Mouse (Mus musculus): Measurements from ENCODE around the gene Sdhd.

Sdhd gene

DNA sequence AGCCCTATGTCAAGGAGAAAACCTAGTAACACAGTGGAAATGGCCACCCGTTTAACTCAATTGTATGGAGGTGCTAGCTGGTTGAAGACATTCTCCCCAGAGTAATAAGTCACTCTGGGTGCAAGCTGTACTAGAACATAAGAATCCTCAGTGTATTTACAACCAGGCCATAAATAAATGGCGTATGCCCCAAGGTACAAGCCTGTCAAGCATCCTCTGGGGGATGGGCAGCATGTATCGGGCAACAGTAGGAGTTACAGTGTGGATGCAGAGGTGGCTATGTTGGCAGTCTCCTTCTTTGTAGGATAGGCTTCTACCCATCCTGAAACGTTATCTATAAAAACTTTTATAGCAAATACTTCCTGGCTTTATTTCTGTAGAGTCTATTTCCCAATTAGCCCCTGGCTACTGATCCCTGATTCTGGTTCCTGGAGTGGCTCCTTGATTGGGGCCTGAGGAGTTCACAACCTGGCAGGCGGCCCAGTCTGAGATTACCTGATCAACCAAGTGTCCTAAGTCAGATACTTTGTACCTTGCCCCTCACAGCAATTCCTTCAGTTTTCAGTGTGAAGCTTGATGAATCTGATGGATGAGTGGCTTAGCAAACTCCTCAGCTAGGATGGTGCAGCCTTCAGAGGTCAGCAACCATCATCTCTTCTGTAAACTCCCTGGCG is 18.3 kb downstream of the Sdhd start:
- no peak for DNase-seq

DNA sequence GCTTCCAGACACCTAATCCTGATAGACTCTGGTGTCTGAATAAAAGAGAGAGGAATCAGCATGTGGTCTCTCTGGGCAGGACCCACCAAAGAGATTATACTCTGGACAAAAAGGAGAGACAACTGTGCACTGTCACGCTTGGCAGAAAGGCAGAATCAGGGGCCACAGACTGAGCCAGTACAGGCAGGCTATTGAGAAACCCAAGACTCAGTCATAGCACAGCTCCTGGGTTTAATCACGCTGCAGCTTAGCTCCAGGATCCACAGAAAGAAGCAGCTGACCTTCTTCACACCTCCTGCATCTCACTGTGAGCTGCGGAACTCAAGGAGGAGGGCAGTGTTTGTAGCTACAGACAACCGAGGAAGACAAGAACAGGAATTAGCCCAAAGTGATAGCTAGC is 23.2 kb downstream of the Sdhd start:
- DNase-seq, result no peak

GRCm38 (mm10) chr9:50569599-50570525 is 33.8 kb downstream of the Sdhd start:
- DNase-seq, result no peak

- DNase-seq, result no peak
Measured at GRCm38 (mm10) chr9:50567881-50568280, 35.7 kb downstream of the Sdhd start.

DNA sequence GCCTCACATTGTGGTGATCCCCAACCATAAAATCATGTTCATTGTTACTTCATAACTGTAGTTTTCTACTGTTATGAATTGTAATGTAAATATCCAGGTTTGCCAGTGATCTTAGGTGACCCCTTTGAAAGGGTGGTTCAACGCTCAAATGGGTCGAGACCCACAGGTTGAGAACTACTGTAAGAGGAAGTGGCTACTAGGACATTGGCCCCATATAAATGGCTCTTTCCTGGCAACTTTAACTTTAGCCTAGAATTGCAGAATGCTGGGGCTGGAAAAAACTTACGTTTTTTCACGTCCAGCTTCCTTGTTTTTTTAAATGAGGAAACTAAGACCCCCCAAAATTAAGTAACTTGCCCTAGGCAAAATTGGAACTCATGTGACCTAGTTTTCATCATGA is 36.2 kb downstream of the Sdhd start:
- no peak for DNase-seq

DNA sequence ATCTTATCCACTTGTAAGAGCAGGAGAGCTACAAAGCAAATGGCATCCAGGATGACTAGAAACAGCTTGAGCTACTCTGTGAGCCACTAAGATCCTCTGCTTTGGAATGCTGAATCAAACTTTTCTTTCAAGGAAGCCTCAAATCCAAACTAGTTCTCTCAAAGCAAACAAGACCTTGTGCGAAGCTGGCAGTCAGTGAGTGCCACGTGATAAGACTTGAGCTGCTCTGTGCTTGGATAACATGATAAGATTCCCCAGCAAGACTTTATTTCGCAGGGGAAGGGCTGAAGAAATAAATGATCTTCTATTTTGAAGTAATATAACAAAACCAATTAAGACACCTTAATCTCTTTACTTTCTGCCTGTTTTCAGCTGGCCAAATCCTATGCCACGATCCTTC is 37.7 kb downstream of the Sdhd start:
- DNase-seq, result no peak

DNA sequence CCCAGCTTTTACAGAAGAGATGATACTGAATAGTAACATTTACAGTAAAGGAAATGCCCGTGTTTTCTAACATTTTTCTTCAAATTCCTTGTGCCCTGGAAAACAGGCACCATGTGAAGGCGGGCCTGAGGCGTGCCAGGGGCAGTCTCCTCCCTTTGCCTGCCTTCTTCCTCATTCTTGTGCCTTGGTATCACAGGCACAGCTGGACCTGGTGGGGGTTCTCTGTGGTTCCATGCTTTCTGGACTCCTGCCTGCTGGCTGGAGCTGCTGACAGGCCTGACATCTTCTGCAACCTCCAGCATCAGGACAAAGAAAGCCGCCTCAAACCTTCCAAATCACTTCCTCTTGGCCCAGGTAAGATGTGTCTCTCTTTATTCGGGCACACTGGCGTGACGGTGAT is 38.4 kb downstream of the Sdhd start:
- no peak for DNase-seq

DNA sequence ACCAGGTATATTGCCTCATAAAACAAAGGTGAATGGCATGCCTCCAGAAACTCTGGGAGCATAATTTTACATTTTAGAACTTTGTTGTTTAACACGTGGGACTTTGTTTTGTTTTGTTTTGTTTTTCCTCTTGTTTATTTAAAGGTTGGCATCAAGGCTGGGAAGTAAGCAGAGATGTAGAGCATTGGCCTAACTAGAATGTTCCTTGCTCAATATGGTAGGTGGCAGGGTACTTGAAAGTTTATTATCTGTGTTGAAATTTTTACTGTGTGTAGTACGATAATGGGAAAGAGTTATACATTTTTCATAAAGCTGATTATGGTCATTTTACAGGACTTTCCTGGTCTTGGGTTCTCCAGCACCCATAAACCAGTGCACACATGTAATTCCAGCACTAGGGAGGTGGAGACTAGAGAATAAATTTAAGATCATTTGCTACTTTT is 41.7 kb downstream of the Sdhd start:
- DNase-seq, result no peak

DNA sequence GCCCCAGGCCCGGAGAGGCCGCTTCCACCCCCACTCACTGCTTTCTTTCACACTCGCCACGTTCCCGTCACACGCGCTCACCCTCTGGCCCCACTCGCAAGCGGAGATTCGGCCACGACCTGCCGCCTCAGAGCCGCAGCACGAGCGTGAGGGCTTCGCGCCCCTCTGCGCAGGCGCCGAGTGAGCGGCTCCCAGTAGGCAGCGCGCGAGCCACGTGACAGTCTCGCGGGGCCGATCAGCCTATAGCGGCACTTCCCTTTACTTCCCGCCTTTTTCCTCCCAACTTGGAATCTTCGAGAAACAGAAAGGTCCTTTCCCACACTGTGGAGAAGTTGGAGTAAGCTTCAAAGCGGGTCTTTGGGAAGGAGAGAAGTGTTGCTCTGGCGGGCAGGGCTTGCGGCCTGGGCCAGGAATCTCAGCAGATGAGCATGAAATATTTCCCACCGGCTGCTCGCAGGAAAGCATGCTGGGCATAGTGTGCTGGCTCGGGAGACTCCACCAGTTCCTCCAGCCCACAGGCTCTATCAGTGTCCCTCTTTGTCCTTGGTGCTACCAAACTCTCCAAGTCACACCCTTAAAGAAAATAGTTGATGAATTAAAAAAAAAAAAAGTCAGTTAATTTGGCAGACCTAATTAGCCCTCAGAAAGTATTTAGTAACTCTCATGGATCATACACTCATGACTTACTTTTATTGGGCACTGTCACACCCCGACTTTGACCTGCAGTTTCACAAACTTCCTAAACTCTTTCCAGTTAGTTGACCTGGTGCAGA is 42.3 kb downstream of the Sdhd start, which contains the start of gene Tex12:
TSS of gene Tex12 (minus strand) at position 181 of the 773 bp plus-strand sequence.
- no peak for DNase-seq

GRCm38 (mm10) chr9:50555094-50555446 is 48.5 kb downstream of the Sdhd start, which contains the start of gene Bco2:
TSS of gene Bco2 (minus strand) at chr9:50555181.
- DNase-seq, result no peak

DNA sequence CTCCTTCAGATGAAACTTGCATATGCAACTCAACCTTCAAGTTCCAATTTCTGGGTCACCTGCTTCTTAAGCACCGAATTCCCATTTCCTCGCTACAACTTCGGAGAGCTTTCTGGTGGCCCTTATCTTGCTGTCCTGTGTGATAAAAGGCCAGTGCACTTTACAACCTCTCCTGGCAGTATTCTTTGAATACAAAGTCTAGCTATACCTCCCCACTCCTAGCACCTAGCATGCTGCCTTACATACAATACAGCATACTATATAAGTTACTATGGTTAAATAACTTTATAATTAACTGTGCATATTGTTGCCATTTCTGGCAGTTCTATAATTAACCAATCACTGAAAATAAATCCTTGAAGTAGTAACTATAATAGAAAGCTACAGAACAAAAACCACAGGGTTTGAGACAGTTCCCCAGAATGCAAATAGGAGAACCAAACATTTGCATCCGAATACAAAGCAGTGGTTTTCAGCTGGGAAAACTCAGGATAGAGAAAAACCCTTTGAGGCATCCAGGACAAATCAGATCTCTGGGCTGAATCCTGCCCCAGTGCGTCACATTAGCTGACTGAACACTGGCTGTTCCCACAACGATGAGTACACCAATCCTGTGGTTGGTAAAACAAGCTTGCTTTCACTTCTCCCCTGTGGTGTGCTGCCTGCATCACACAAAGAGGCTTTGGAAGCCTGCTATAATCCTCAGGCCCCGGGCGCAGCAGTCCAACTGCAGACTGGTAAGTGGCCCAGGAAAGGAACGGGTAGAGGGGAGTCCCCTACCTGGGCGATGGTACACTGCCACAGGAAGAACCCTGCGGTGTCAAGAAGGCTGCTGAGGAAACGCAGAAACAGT is 49.1 kb downstream of the Sdhd start, which contains the start of gene Il18:
TSS of gene Il18 (plus strand) at position 587 of the 853 bp plus-strand sequence.
- peak; percentile 14 to 35 for DNase-seq

DNA sequence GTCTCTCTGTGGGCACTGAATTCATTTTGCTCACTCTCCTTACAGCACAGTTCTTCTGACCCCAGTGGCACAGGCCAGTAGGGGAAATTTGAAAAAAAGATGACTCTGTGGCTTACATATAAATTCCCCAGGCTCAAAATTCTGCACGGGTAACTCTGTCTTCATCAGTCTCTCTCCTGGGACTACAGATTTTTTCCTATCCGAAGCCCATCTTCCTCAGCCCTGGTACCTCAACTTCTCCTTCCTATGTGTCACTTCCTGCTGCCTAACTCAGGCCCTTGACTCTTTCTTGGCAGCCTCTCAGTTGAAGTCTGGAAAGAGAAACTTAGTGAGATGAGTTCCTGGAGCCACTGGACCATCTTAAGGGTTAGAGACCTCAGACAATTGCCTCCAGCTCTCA is 50.1 kb downstream of the Sdhd start:
- no peak for DNase-seq

DNA sequence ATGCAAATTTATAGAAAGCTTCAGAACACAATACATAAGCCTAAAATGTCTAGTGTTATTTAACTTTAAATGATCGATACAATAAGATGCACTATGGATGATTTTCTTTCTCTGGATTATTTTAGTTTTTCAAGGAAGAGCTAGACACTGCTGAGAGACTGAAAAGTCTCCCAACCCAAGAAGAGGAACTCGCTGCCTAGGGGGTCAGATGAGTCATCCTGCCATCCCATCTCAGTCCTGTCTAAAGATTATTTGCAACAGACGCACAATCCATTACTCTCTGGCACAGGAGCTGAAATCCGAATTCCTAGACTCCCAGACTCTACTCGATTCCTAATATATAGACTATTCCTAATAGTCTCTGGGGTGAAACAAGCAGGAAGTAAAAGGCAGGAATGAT is 51.4 kb downstream of the Sdhd start:
- no peak for DNase-seq

GRCm38 (mm10) chr9:50548936-50549335 is 54.7 kb downstream of the Sdhd start:
- DNase-seq, result no peak

DNA sequence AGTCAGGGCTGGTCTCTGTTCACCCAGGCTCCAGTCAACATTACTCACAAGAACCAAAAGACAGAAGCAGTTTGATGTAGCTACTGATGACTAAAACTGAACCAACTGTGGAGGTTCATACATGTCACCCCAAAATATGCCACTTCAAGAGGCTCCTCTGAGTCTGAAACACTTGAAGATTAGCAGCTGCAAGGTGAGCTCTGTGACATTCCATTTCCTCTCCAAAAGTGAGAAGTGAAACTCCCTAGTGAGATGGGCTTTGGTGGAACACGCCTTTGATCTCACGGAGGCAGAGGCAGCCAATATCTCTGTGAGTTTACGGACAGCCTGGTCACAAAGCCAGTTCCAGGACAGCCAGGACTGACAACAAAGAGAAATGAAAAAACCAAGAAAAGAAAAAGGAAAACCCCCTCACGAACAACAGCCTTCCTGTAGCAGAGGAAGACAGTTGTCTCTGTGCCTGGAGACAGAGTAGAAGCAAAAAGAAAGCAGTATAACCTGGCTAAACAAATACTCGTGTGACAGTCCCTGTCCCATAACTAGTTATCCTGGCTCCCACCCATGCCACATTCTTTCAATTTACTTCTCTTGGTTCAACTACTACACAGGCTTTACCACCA is 55.6 kb downstream of the Sdhd start:
- DNase-seq, result no peak
